Mouse (Mus musculus): ENCODE results near the gene Fam13a.

The Fam13a gene

GRCm38 (mm10) chr6:58932515-58933188 lies 91.7 kb downstream of the Fam13a start:
- DNase-seq: peak; percentile 44

DNA sequence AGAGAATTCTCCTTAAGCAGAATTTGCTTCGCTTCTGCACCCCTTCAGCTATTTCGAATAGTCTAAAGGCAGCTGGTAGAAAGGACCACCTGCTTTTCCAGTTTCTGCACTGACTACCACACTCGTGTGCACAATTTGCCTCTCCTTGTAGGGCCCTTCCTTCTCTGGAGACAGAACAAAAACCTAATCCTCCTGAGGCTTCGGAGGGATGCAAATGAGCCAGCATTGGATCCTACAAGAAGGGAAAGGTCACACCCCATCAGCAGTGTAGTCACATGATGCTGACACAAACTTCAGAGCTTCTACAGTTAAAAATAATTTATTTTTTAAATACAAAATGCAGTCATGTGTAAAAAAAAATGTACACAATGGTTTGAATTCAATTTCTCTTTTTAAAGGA lies 93.2 kb downstream of the Fam13a start:
- no peak for DNase-seq

GRCm38 (mm10) chr6:58929911-58930431 lies 94.4 kb downstream of the Fam13a start:
- DNase-seq: peak; percentile 51

DNA sequence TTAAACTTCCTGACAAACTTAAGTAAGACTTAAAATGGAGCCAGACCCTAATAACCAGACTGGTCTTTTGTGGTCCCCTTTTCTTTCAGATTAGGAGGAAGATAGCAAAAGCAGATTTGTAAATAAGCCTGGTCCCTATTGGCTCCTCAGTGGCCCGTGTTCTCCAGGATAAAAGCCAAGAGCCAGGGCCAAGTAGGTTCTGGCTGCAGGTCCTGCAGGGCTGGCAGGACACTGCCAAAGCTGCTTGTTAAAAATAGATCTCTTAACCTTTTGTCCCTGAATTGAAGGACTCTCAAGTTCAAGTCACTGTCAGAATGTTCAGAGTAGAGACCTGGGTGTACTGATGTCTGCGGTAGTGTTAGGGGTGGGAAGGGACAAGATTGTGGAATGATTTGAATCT lies 96.5 kb downstream of the Fam13a start:
- no peak for DNase-seq

- DNase-seq: no peak
These were observed 101.8 kb downstream of the Fam13a start for GRCm38 (mm10) chr6:58922511-58922910.

DNA sequence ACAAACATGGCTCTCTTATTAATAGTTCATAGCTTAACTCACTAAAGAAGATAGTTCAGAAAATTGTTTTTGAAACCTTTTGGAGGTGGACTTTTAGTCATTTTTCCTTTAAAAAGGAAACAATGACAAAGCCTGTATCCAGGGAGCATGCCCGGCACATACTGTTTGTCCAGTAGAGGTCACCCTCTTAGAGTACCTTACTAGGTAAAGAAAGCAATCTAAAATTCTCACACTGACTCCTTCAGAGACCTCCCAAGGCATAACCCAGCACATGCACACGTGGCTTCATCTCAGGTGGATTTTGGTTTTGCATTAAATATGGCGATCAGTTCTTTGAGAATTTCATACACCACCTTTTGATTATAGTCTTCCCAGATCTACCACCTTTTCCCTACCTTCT lies 102.7 kb downstream of the Fam13a start:
- DNase-seq: no peak

DNA sequence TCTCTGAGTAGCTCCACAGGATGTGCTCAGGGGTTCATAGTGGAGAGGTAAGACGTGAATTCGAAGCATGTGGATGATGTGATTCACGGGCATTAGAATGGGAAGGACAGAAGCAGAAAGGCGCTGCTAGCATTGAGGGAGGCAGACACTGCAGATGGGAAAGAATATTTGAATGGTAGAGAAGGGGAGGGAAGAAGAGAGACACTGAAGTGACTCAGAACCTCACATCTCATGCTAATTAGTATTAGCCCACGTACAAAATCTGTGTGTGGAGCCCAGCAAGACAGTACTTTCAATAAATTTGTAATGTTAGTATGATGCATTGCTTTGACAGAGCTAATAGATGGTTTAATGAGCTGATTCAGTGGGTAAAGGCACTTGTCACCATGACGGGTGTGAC lies 103.6 kb downstream of the Fam13a start:
- DNase-seq: no peak

- no peak for DNase-seq
These were observed 107.9 kb downstream of the Fam13a start for GRCm38 (mm10) chr6:58916498-58916897.

DNA sequence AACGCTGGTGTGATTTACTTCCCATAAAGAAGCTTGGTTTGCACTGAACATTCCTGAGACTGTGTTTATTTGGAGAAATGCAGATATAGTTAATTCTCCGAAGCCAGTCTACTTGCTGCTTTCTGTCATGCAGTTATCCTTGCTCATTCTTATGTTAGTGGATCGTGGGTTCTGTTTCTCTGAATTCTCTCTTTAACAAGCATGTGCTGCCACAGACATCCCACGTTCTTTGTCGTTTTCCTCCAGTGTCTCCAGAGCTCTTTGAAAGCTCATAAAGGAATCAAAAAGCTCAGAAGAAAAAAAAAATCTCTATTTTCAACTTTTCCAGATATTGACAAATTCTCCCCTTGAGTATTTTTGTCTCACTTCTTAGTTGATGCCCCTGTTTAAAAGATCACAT lies 110.4 kb downstream of the Fam13a start:
- DNase-seq: no peak

GRCm38 (mm10) chr6:58913551-58913950 lies 110.8 kb downstream of the Fam13a start:
- no peak for DNase-seq

DNA sequence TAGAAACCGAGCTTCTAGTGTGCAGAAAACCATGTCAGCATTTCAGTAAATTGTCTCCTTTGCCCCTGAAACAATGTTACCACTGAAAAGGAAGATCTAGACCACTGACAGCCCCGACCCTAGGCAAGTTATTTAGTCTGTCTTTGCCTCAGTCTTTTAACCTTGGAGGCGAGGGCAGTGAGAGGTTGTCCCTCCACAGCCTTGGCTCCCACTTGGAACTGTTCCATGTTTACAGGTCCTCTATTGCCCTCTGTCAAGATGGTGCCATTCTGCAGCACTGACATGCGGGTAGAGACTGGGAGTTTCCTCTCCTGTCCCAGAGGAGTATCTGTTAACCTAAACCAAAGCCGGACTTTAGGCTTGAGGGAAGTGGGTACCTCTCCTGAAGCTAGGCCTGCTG lies 111.5 kb downstream of the Fam13a start:
- DNase-seq: no peak

GRCm38 (mm10) chr6:58907791-58908190 lies 116.6 kb downstream of the Fam13a start:
- DNase-seq: no peak

- DNase-seq: no peak
These were observed 117.0 kb downstream of the Fam13a start for GRCm38 (mm10) chr6:58907336-58907735.

DNA sequence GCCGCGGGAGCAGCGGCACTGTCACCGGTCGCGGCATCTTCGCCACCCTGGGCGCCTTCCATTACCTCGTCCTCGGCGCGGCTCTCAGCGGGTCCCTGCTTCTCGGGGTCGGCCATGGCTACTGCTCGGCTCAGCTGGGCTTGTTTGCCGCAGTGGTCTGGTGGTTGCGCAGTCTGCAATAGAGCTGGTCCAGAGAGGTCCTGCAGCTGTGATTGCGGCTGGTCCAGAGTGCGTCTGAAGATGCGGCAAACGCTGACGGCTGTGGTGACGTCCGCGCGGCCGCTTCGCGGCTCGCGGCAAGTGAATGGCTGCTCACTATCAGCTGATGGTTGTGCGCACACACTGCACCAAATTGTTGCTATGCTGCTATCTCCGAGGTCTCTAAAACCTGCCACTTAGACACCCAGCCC lies 117.5 kb downstream of the Fam13a start, which contains the start of gene Nap1l5:
Gene Nap1l5 (minus strand): TSS at position 225 of the 410 bp plus-strand sequence.
- DNase-seq: peak; percentile 86

DNA sequence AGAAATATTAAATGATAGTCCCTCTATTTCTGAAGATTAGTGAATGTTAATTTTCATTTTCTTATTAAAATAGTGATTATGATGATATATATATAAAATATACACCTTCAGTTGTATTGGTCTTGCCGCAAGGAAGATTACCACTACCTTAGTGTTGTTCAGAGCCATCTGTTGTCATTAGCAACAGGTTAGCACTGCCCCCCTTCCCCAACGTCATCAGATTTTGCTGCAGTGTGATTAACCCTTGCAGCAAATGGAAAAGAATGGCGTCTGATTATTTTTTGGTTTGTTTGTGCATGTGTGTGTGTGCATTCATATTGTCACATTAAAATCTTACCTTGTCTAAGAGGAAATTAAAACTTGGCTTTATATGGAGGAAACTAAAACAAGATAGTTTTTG lies 119.8 kb downstream of the Fam13a start:
- DNase-seq: no peak

DNA sequence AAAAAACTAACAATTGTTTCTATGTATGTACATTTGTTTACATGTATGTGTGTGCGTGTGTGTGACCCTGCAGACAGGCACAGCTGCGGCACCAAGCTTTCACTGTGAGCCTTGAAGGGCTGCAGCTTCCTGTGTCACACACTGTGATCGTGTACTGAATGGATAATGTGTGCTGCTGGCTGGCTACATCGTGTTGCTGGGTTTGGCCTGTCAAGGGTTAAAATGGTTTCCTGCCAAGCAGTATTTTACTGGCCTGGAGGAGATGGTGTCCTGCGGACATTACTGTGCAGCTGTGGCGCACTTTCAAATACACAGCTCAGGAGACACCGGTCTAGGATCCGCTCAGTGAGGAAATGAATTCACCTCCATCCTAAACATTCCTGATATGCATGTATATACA lies 121.2 kb downstream of the Fam13a start:
- DNase-seq: peak; percentile 51

GRCm38 (mm10) chr6:58900536-58900935 lies 123.8 kb downstream of the Fam13a start:
- no peak for DNase-seq

DNA sequence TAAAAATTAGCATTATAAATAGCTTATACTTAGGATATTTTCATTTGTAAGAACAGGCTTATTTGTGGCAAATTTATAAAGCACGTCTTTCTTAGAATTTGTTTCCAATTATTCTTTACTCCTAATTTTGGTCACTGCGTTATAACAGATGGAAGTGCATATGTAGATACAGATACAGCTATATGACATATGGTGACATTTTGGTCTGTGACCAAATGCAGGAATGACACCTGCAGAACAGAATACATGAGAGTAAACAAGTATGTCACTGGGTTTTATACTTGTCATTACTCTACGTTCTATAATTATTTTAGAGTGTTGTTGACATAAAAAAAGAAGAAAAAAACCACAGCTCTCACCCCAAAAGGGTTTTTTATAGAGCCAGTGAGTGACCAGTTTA lies 125.3 kb downstream of the Fam13a start:
- DNase-seq: no peak

GRCm38 (mm10) chr6:58896648-58897047 lies 127.7 kb downstream of the Fam13a start:
- no peak for DNase-seq

- no peak for DNase-seq
These were observed 129.4 kb downstream of the Fam13a start for GRCm38 (mm10) chr6:58894994-58895393.

GRCm38 (mm10) chr6:58893307-58893706 lies 131.0 kb downstream of the Fam13a start:
- DNase-seq: no peak

DNA sequence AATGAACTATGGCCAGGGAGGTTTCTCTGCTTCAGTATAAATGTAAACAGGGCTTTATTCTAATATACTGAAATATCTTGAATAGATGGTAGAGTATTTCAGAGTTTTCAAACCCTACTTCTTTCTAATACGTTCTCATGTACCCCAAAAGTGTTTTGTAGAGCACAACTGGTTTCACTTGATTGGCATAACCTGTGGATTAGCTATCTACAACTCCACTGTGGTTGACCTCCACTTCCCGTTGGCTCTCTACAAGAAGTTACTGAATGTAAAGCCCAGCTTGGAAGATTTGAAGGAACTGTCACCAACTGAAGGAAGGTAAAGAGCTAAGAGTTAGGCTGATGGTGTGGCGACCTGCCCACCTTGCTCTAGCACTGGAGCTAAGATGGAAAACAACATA lies 134.4 kb downstream of the Fam13a start:
- no peak for DNase-seq

DNA sequence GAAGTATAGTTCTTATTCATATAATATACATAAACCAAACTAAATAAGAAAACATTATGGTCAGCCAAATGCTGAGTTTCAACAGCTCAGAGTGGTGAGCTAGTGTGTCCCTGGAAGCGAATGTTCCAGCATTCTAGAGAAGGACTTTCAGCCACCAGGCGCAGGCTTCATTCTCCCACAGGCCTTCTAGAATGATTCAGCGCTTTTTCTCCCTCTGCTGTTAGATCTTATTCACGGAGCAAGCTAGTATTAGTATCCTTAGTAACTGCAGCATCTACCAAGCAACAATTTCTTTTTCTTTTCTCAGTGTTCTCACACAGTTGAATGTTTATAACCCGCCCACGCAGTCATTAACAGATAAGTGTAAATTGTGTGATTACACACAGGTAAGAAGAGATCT lies 142.1 kb downstream of the Fam13a start:
- no peak for DNase-seq

All from right cerebral cortex, adult 18-20 months (tissue).